22 mouse cellular contexts compared by ENCODE assay signal in genomic region chr2:63127762-63128516, GRCm38 (mm10). TPM values are rescaled to one million over a fixed set of nuclear protein-coding genes. Genes with fewer than 3 reads are reported as not detected.
DNase-seq lines count a peak whose midpoint lies in the region; ATAC-seq and TF ChIP-seq lines count a peak whose summit lies in the region.
"Had no signal": no experiment of that assay in that cellular context is flagged by ENCODE, and none has a peak within 500 bp of the region (broad histone marks: within the 10 kb centered on the region; RNA-seq: fewer than 3 reads in every experiment).

No protein-coding gene starts in this region.

- CTCF ChIA-PET in Patski (lab: Charles Lee): interaction anchor here (0.7 to 0.8 kb wide), 2 partner anchors 8 to 283 kb away, joined by 3 read pairs; no protein-coding TSS in a partner anchor

- no peak overlapping the region for H3K4me2 ChIP-seq in heart, postnatal 0 days (ENCODE audit: low read depth, low read length)
- no peak overlapping the region for H3K4me2 ChIP-seq in kidney, embryonic 16.5 days (replicated peaks; ENCODE audit: low read depth, low read length)
- H3K4me2 ChIP-seq in intestine, embryonic 15.5 days (replicated peaks): no peak overlapping the region
- H3K4me2 ChIP-seq: embryonic facial prominence, embryonic 15.5 days; hindbrain, embryonic 12.5 days had no signal

- ATAC-seq in heart, postnatal 0 days (ENCODE audit: insufficient read depth, low read depth): no peak
- peak; percentile 84 for ATAC-seq in kidney, embryonic 16.5 days (ENCODE audit: low FRiP score, low TSS enrichment)
- ATAC-seq in Patski: peak; percentile 35
- ATAC-seq in intestine, embryonic 15.5 days: peak; percentile 63; the same call in 1 of the 2 replicates
- ATAC-seq: forebrain, embryonic 14.5 days; hindbrain, embryonic 16.5 days had no signal

- TF ChIP-seq EP300 in heart, postnatal 0 days (IDR thresholded peaks at IDR 0.05; ENCODE audit: low read depth): no peak

- H3K27me3 ChIP-seq in heart, postnatal 0 days (ENCODE audit: control insufficient read depth, insufficient read depth, low read length): no peaks in the 10 kb centered on the region
- H3K27me3 ChIP-seq in kidney, embryonic 16.5 days (ENCODE audit: insufficient read depth, low read length): no peaks in the 10 kb centered on the region
- no peaks in the 10 kb centered on the region for H3K27me3 ChIP-seq in Patski
- H3K27me3 ChIP-seq in intestine, embryonic 15.5 days (replicated peaks): no peaks in the 10 kb centered on the region
- H3K27me3 ChIP-seq: embryonic facial prominence, embryonic 15.5 days; hindbrain, embryonic 12.5 days had no signal

- in situ Hi-C loops in Patski (cut with MboI; ENCODE audit: low pct_unique_long_range_greater_than_20kb): no loop called here

- H3K4me3 ChIP-seq in heart, postnatal 0 days (ENCODE audit: low read depth, low read length): no peak overlapping the region
- no peak overlapping the region for H3K4me3 ChIP-seq in kidney, embryonic 16.5 days (ENCODE audit: low read length)
- no peak overlapping the region for H3K4me3 ChIP-seq in intestine, embryonic 15.5 days (replicated peaks)
- H3K4me3 ChIP-seq: embryonic facial prominence, embryonic 15.5 days; erythroblast, embryonic 14.5 days; forebrain, embryonic 10.5 days; gastrocnemius, adult 2 months; hindbrain, embryonic 12.5 days had no signal

- H3K9ac ChIP-seq in heart, postnatal 0 days (replicated peaks; ENCODE audit: low read depth, low read length): no peak overlapping the region
- no peak overlapping the region for H3K9ac ChIP-seq in kidney, embryonic 16.5 days (replicated peaks; ENCODE audit: low read length)
- no peak overlapping the region for H3K9ac ChIP-seq in intestine, embryonic 15.5 days
- H3K9ac ChIP-seq: embryonic facial prominence, embryonic 15.5 days; hindbrain, embryonic 12.5 days had no signal

- no peaks in the 10 kb centered on the region for H3K36me3 ChIP-seq in heart, postnatal 0 days (replicated peaks; ENCODE audit: control insufficient read depth, insufficient read depth, low read length)
- no peaks in the 10 kb centered on the region for H3K36me3 ChIP-seq in kidney, embryonic 16.5 days (ENCODE audit: insufficient read depth, low read length)
- no peaks in the 10 kb centered on the region for H3K36me3 ChIP-seq in intestine, embryonic 15.5 days
- H3K36me3 ChIP-seq: embryonic facial prominence, embryonic 15.5 days; forebrain, embryonic 10.5 days; hindbrain, embryonic 12.5 days had no signal

- no peaks in the 10 kb centered on the region for H3K9me3 ChIP-seq in heart, postnatal 0 days (replicated peaks; ENCODE audit: control insufficient read depth, low read length)
- no peaks in the 10 kb centered on the region for H3K9me3 ChIP-seq in kidney, embryonic 16.5 days (ENCODE audit: low read length)
- no peaks in the 10 kb centered on the region for H3K9me3 ChIP-seq in intestine, embryonic 15.5 days
- H3K9me3 ChIP-seq: embryonic facial prominence, embryonic 15.5 days; forebrain, embryonic 10.5 days; hindbrain, embryonic 12.5 days had no signal

- POLR2A ChIA-PET in Patski (lab: Charles Lee): no interaction called here

- DNase-seq in heart, postnatal 0 days (ENCODE audit: low spot score): no peak
- no peak for DNase-seq in heart, postnatal 14 days
- no peak for DNase-seq in kidney, adult 18-20 months
- DNase-seq in Patski (ENCODE audit: low read depth, low spot score): no peak
- DNase-seq in Muller cell, postnatal 12 days (ENCODE audit: inconsistent ontology term): no peak
- DNase-seq in testis, postnatal 10 days (ENCODE audit: low spot score): no peak
- DNase-seq: adrenal gland, adult 2 months; cerebellum, adult 2 months; cerebellum, postnatal 10 days; embryo, embryonic 11 days; gastrocnemius, adult 2 months; gastrocnemius, postnatal 25 days; heart, postnatal 36 days had no signal

- peaks cover 7% of the 10 kb centered on the region; the same call in 1 of the 2 replicates for H3K4me1 ChIP-seq in heart, postnatal 0 days (ENCODE audit: control insufficient read depth, insufficient read depth)
- peaks cover 7% of the 10 kb centered on the region; the same call in 1 of the 2 replicates for H3K4me1 ChIP-seq in kidney, embryonic 16.5 days (ENCODE audit: insufficient read depth, low read length)
- no peaks in the 10 kb centered on the region for H3K4me1 ChIP-seq in intestine, embryonic 15.5 days (replicated peaks)
- H3K4me1 ChIP-seq: embryonic facial prominence, embryonic 15.5 days; forebrain, embryonic 10.5 days; hindbrain, embryonic 12.5 days had no signal

- intact Hi-C loops in heart, postnatal 14 days (cut with DNase I): no loop called here

- no peak for TF ChIP-seq CTCF in heart, postnatal 0 days (IDR thresholded peaks at IDR 0.05; ENCODE audit: low read depth)
- no peak for TF ChIP-seq CTCF in Patski (IDR thresholded peaks at IDR 0.05)

- 41% methylated on average over 2 of the region's 2 CpGs for WGBS in heart, postnatal 0 days
- WGBS in kidney, embryonic 16.5 days: 8% methylated on average over 2 of the region's 2 CpGs
- 25% methylated on average over 2 of the region's 2 CpGs for WGBS in intestine, embryonic 15.5 days

- peak overlapping the region; percentile 15; the same call in 1 of the 2 replicates for H3K27ac ChIP-seq in heart, postnatal 0 days (ENCODE audit: low read depth)
- H3K27ac ChIP-seq in kidney, embryonic 16.5 days (ENCODE audit: low read length): peak overlapping the region; percentile 25
- H3K27ac ChIP-seq in intestine, embryonic 15.5 days: no peak overlapping the region
- H3K27ac ChIP-seq: embryonic facial prominence, embryonic 15.5 days; forebrain, embryonic 10.5 days; gastrocnemius, adult 2 months; hindbrain, embryonic 12.5 days had no signal

RNA-seq across cellular contexts. Expression of gene Kcnh7, which starts 56.1 kb away (rescaled TPM):
- total RNA-seq in heart, postnatal 0 days (2014; rRNA removed; ENCODE audit: low replicate concordance): 0.31 and 1.5 TPM in 2 replicates
- 1.8 and 1.9 TPM in 2 replicates for polyA plus RNA-seq in heart, postnatal 0 days (2015; fragmentation: Nextera tagmentation; extraction: Ambion mirVana)
- total RNA-seq in heart, postnatal 14 days (2021): under 1 TPM; 0.10 to 0.26 TPM
- 1.6 and 2.1 TPM in 2 replicates for polyA plus RNA-seq in kidney, embryonic 16.5 days (2015; fragmentation: Nextera tagmentation; extraction: Ambion mirVana)
- 0.08 TPM for polyA plus RNA-seq in Patski (2021)
- polyA plus RNA-seq in intestine, embryonic 15.5 days (2015; fragmentation: Nextera tagmentation; extraction: Ambion mirVana): 0.49 and 0.59 TPM in 2 replicates
- total RNA-seq: granulocyte monocyte progenitor cell, adult 5-6 weeks had no signal
- polyA plus RNA-seq: adrenal gland, adult 2 months; erythroblast, embryonic 14.5 days had no signal
